Mouse (Mus musculus) brain, embryonic 18.5 days (tissue): ENCODE results near the gene Syt3.

Experiments
- DNase-seq: peaks from one replicate; pipeline ENCODE4 v3.0.0-alpha.2; 2012; ENCODE audit warnings: low read depth, low spot score

Gene Syt3

GRCm38 (mm10) chr7:44443268-44444173, 59.6 kb downstream of the Syt3 start:
- DNase-seq: no peak

DNA sequence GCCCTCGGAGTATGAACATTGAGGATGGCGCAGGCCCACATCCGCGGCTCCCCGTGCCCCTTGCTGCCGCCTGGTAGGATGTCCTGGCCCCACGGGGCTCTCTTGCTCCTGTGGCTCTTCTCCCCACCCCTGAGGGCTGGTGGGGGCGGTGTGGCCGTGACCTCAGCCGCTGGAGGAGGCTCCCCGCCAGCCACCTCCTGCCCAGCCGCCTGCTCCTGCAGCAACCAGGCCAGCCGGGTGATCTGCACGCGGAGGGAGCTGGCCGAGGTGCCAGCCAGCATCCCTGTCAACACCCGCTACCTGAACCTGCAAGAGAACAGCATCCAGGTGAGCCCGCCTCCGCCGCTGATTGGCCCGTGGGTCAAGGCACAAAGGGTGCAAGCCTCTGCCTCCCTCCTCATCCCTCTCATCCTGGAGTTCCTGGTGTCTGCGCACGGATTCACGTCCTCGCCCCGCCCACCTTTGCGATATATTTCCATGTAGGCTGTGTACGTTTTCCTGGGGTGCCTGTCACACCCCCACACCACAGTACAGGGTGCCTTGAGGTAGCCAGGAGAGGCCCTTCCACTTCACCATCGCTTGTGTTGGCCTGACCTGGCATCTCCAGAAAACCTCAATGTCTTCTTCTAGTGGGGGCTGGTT, 61.1 kb downstream of the Syt3 start:
- no peak for DNase-seq

- no peak for DNase-seq
Measured at GRCm38 (mm10) chr7:44445528-44445923, 61.6 kb downstream of the Syt3 start.

GRCm38 (mm10) chr7:44446070-44446855, 62.4 kb downstream of the Syt3 start:
- DNase-seq: no peak
